Mouse (Mus musculus) activated CD4-positive, CD25-positive, alpha-beta regulatory T cell, adult 9 weeks (primary cell): ENCODE data around the gene Lsm5. TPM values are rescaled to one million over a fixed set of nuclear protein-coding genes. Genes with fewer than 3 reads are reported as not detected.

Source experiments
- polyA plus RNA-seq: library from polyadenylated mRNA; unstranded; fragments of 100-300 nt; shearing (Covaris generic); gene quantifications from one replicate; pipeline ENCODE4 v1.2.1, GENCODE M21; 2017

Lsm5 gene
- 122 TPM for polyA plus RNA-seq

GRCm38 (mm10) chr6:56703931-56704900 lies at the start of gene Lsm5:
TSS of gene Lsm5 (minus strand) at chr6:56704710.

GRCm38 (mm10) chr6:56714574-56715269 lies 10.2 kb upstream of the Lsm5 start, which contains the start of gene Avl9:
TSS of gene Avl9 (plus strand) at chr6:56714899.

Other genes starting within 250 kb of the Lsm5 start
- gene Pde1c, start 135.6 kb downstream of the Lsm5 start, polyA plus RNA-seq: 0.28 TPM
- gene Avl9, start 10.2 kb upstream of the Lsm5 start, polyA plus RNA-seq: 20.5 TPM
- gene Kbtbd2, start 93.1 kb upstream of the Lsm5 start, polyA plus RNA-seq: 22.1 TPM
- not detected for gene Fkbp9, start 127.3 kb upstream of the Lsm5 start, polyA plus RNA-seq
- gene Nt5c3, start 219.2 kb upstream of the Lsm5 start, polyA plus RNA-seq: 51.7 TPM
- not detected for gene Vmn1r4, start 219.3 kb upstream of the Lsm5 start, polyA plus RNA-seq